Mouse (Mus musculus) brain, embryonic 14.5 days (tissue): ENCODE data around the gene Olfml2b.

ENCODE experiments used
- CTCF ChIP-seq: fragments of 200-500 bp; IDR thresholded peaks from 2 replicates; pipeline ENCODE4 v1.5.1; 2012; ENCODE audit warnings: inconsistent platforms, mild to moderate bottlenecking, moderate library complexity, borderline replicate concordance; ENCODE audit not compliant: insufficient read depth, insufficient read length; ENCODE audit errors: extremely low read depth
- POLR2A ChIP-seq: fragments of 200-500 bp; IDR thresholded peaks from 2 replicates; pipeline ENCODE4 v1.6.1; 2012; ENCODE audit warnings: mild to moderate bottlenecking, inconsistent platforms, borderline replicate concordance; ENCODE audit not compliant: poor library complexity, insufficient read depth, insufficient read length, severe bottlenecking; ENCODE audit errors: extremely low read depth

DNA sequence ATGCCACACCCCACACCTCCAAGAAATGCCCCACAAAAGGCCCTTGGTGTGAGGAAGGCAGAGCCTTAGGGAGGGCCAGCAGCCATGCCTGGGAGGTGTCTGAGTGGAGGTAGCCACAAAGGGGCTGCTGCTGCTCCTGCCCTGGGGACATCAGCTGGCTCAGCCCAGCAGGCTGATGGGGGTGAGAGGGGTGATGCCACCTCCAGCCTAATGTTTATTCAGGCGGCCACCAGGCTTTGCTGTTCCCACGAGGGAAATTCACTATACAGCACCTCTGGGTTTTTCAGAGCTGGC, 12.8 kb downstream of the Olfml2b start:
- TF ChIP-seq POLR2A (no peak), CTCF (no peak)
